Mouse (Mus musculus) cerebellum, postnatal 14 days (tissue): ENCODE results near the gene Golt1a.

Source experiments
- DNase-seq, 2 experiments: peaks; one replicate each; pipeline ENCODE4 v3.0.0; 2021; ENCODE audit warnings: mixed read lengths in 2 of 2

Gene Golt1a

DNA sequence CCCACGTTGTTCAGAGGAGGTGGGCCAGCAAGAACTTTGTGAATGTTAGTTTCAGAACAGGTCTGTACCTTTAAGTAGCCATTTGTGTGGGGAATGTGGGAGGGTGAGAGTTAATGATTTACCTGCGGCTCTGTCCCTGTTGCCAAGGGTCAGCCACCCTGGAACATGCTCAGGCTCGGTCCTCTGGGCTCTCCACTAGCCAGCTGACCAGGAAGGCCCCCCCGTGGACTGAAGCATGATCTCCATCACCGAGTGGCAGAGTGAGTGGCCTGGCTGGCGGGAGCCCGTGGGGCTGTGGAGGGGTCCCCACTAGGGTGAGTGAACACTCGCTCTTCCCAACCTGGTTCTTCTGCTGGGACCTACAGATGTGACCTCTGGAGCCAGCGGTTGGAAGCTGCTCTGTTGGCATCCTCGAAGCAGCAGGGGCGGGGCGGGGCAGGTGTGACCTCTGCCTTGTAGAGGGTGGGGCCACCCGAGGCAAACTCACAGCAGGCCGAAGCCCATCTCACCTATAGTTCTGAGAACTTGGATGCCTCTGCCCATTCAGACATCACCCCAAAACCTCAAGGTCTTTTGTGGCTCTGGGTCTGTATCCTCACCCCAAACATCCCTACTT lies at the start of gene Golt1a:
Golt1a (plus strand) TSS at position 149 of the 616 bp plus-strand sequence.
- no peak for DNase-seq

GRCm38 (mm10) chr1:133262628-133263027 lies 47.0 kb upstream of the Golt1a start:
- DNase-seq = no peak

DNA sequence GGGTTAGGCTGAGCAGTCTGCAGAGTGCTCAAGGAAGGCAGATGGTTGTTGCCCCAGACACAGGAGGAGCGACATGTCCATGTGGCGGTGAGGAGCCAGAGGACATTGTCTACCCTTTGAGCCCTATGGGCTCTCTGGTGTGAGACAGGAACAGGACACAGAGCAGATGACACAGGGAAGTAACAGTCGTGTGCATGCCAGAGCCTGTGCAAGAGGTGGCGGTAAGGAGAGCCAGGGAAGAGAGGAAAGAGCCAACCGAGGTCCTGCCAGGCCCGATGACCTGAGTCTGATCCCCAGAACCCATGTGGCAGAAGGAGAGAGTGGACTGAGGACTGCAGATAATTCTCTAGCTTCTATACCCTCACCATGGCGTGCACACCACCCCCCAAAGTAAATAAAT lies 46.5 kb upstream of the Golt1a start:
- DNase-seq = peak; percentile 37 to 43

- DNase-seq = no peak
These were observed 45.2 kb upstream of the Golt1a start for GRCm38 (mm10) chr1:133264367-133264766.

- no peak for DNase-seq
These were observed 44.4 kb upstream of the Golt1a start for GRCm38 (mm10) chr1:133265114-133265766.

DNA sequence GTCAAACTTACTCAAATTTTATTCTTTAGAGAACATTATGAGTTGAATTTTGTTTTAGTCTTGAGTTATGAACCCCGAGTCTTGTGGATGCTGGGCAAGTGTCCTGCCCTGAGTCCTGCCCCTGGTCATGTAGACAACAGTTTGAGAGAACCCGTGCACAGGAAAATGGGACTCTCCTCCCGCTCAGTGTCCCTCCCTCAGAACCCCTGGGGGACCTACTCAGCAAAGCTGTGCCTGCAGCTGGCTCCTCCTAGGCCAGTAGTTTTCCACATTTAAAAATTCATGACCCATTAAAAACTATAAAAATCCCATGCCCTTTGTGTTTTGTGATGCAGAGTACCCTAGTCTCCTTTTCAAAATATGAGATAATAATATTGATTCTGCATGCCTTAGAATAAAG lies 42.5 kb upstream of the Golt1a start:
- no peak for DNase-seq

DNA sequence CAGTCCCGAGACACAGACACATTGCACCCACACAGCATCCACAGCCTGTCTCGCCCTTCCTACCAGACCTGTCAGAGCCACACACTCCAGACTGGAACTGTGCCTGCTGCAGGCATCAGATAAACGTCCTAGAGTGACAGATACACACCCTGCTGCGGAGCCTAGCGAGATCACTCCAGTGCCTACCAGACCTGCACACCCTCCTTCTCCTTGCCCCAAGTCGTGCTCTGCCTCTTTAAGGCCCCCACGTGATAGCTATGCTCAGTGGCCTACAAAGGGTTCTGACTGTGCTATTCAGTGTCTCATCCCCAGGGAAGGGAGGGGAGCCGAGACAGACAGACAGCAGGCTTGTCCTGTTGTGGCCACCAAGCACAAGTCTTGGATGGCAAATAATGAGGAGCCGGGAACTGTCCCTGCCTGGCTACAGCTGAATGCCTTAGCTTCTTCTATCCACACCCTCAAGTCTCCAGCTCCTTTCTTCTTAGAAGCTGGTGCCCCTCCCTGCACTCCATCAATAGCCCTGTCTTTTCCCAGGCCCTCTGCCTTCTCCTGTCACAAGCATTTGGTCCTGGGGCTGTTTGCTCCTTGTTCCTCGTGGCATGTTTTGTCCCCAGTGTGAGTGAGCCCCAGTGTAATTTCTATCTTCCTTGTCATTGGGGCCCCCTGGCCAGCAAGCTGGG lies 41.6 kb upstream of the Golt1a start:
- no peak for DNase-seq

- no peak for DNase-seq
These were observed 41.1 kb upstream of the Golt1a start for GRCm38 (mm10) chr1:133268503-133268902.

DNA sequence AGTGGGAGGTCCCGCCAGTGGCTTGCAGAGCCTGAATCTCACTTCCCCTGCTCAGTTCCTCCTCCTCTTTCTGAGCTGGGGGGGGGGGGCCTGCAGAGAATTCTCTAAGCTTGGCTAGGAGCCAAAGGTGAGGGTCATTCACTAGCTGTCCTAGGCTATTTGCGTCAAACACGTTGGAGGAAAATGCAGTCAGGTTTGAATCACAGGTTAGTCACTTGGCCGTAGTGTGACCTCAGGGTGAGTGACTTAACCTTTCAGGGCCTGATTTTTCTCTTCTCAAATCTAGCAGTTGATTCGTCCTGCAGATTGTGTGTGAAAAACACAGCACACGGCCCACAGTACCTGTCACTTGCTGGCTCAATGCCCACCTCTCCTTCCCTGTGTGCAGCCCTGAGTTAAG lies 39.3 kb upstream of the Golt1a start:
- peak in 1 of 2 experiments; percentile 42 for DNase-seq

- DNase-seq = no peak
These were observed 35.4 kb upstream of the Golt1a start for GRCm38 (mm10) chr1:133274163-133274562.

DNA sequence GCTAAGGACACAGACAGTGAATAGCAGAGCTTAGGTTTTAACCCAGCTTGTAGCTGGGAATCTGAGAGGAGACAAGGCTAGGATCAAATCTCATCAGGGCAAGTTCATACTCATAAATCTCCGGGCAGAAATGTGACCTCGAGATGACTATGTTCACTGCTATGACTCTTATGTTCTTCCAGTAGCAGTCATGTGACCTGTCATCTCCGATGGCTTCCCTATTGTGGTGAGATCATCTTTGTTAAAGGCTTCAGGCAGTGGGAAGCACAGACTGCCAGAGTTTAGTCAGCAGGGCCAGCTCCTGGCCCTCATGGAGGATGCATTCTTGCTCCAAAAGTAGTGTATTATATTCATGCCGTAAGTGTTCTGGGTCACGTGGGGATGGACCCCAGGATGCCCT lies 32.6 kb upstream of the Golt1a start:
- no peak for DNase-seq

GRCm38 (mm10) chr1:133278539-133278938 lies 31.1 kb upstream of the Golt1a start:
- DNase-seq = peak in 1 of 2 experiments; percentile 41

DNA sequence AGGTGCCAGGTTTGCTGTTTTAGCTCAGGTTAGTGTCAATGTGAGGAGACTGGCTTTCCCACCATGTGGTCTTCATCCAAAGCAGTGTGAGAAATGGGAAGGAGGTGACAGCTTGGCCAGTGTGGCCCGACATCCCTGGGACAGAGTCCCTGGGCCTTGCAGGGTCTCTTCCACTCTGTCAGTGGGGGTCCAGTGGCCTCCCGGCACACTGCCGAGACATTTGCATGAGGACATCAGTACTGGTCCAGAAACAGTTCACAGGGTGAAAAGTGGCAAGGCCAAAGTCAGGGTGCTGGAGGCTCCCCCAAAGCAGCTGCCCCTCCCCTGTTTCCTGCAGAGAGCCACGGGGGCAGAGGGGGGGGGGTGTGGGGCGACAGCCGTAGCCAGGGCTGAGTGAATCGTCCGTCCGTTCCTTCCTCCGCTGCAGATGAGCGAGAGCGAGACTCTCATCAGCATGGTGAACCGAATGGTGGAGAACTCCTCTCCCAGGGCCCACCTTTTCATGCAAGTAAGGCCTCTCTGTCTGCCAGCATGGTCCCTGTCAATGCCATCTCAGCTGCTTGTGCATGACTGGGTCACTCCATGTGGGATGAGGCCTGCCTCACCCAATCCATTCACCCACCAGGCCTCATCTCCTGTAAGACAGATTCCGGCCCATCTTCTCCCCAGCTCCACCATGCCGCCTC lies 30.5 kb upstream of the Golt1a start:
- DNase-seq = peak; percentile 32 to 55

DNA sequence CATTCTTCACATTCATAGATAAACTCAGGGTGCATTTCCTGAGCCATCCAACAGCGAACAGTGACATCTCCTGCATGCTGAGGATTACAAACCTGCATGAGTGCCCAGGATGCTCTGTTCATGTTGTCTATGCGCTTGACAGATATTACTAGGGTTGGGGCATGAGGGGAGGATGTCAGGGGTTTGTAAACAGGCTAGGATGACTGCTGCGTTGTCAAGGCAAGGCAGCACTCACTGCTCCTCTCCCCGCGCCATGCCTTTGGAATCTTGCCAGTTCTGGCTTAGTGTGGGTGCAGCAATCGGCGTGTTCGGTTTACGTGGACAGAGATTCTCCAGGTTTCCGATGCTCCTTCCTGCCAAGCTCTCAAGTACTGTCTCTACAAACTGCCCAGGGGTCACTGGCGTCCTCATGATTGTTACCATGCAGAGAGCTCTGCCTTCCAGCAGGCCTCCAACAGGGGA lies 29.9 kb upstream of the Golt1a start:
- DNase-seq = peak; percentile 55 to 57

DNA sequence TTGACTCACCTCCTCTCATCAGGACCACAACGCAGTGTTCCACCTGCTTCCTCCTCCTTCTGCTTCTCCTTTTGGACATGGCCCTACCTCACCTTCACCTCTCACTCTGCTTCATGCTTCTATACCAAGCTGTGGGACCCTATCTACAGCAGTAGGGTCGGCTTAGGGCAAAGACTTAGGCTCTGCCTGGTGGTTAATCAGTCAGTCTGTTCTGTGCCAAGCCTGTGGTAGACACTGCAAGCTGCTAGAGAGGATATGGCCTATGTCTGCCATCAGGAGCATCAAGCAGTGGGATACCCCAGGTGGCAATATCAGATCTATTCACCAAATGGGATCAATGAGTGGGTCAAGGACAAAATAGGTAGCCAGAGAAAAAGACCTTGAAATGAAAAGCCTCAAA lies 29.1 kb upstream of the Golt1a start:
- no peak for DNase-seq

DNA sequence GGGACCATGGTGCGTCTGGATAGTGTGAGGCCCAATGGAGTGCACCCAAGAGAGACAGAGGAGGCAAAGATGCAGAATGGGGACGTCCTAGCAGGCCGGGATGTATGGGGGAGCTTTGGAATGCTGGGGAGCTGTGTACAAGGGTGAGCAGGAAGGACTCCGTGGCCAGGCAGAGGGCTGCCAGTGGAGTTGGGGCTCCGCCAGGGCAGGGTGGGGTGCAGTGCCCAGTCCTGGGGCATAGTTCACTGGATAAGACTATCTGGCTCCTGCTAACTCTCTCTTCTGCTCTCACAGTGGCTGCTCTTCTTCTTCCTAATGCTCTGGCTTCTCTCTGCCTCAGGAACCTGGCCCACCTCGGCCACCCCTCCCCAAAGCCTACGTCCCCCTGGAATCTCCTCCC lies 23.7 kb upstream of the Golt1a start:
- DNase-seq = no peak

- DNase-seq = no peak
These were observed 22.5 kb upstream of the Golt1a start for GRCm38 (mm10) chr1:133287051-133287450.

- DNase-seq = no peak
These were observed 21.7 kb upstream of the Golt1a start for GRCm38 (mm10) chr1:133287880-133288279.

- no peak for DNase-seq
These were observed 17.7 kb upstream of the Golt1a start for GRCm38 (mm10) chr1:133291888-133292287.

DNA sequence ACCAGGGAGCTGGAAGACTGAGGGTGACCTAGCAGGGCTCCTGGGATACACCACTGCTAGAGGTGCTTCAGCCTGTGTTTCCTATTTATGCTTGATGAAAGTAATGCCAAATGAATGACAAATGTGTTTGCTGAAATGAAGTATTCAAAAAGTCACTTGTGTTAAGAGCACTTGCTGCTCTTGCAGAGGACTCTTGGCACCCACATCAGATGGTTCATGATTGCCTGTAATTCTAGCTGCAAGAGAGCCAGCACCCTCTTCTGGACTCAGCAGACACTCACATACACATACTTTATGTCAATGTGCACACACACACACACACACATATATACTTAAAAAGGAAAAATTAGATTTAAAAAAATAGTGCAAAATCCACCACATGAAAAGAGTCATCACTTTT lies 17.0 kb upstream of the Golt1a start:
- no peak for DNase-seq

DNA sequence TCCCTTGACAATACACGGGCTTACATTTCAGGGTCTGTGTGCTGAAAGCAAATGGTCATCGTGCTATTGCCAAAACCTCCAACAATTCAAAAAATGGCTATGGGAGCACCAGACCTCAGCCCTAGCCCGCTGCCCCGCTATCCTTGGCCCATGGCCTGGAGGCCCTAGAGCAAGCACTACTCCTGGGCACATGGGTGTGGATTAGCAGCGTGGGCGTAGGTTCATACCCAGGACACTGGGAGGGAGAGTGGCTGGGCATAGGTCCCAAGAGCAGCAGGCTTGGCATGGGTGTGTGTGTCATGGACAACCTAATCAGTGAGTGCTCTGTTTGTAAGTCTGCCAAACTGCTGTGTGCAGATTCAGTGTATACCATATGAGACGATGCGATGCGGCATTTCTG lies 13.2 kb upstream of the Golt1a start:
- peak; percentile 90 to 94 for DNase-seq

- no peak for DNase-seq
These were observed 10.8 kb upstream of the Golt1a start for GRCm38 (mm10) chr1:133298816-133299215.

- peak; percentile 40 to 48 for DNase-seq
These were observed 7.1 kb upstream of the Golt1a start for GRCm38 (mm10) chr1:133302540-133302939.
